Mouse (Mus musculus): ENCODE data around the gene Crcp. TPM values are rescaled to one million over a fixed set of nuclear protein-coding genes. Genes with fewer than 3 reads are reported as not detected.

Gene Crcp
- polyA plus RNA-seq, 1 experiment from 2014 or later: 39.0 TPM

Other genes starting within 250 kb of the Crcp start
- 45.2 and 46.4 TPM in 2 replicates for gene Psph, start 241.8 kb upstream of the Crcp start, polyA plus RNA-seq (2014; fragmentation: Nextera tagmentation; extraction: Ambion mirVana)
- 43.5 and 45.0 TPM in 2 replicates for gene Sumf2, start 182.3 kb upstream of the Crcp start, polyA plus RNA-seq (2014; fragmentation: Nextera tagmentation; extraction: Ambion mirVana)
- gene Chchd2, start 141.8 kb upstream of the Crcp start, polyA plus RNA-seq (2014; fragmentation: Nextera tagmentation; extraction: Ambion mirVana): 880 and 904 TPM in 2 replicates
- 5.8 and 6.0 TPM in 2 replicates for gene Zbed5, start 133.6 kb upstream of the Crcp start, polyA plus RNA-seq (2014; fragmentation: Nextera tagmentation; extraction: Ambion mirVana)
- gene Phkg1, start 130.7 kb upstream of the Crcp start, polyA plus RNA-seq (2014; fragmentation: Nextera tagmentation; extraction: Ambion mirVana): 0.25 and 0.33 TPM in 2 replicates
- gene Nupr1l, start 120.8 kb upstream of the Crcp start, polyA plus RNA-seq (2014; fragmentation: Nextera tagmentation; extraction: Ambion mirVana): 4.0 and 5.1 TPM in 2 replicates
- 32.1 and 35.7 TPM in 2 replicates for gene Vkorc1l1, start 87.3 kb upstream of the Crcp start, polyA plus RNA-seq (2014; fragmentation: Nextera tagmentation; extraction: Ambion mirVana)
- gene Gusb, start 26.2 kb upstream of the Crcp start, polyA plus RNA-seq (2014; fragmentation: Nextera tagmentation; extraction: Ambion mirVana): 26.7 and 29.9 TPM in 2 replicates
- 27.0 and 33.4 TPM in 2 replicates for gene Asl, start within 50 bp of the Crcp start, polyA plus RNA-seq (2014; fragmentation: Nextera tagmentation; extraction: Ambion mirVana)
- gene Tpst1, start 44.0 kb downstream of the Crcp start, polyA plus RNA-seq (2014; fragmentation: Nextera tagmentation; extraction: Ambion mirVana): 60.8 and 62.7 TPM in 2 replicates
- gene Kctd7, start 115.6 kb downstream of the Crcp start, polyA plus RNA-seq (2014; fragmentation: Nextera tagmentation; extraction: Ambion mirVana): 6.0 and 6.7 TPM in 2 replicates
- gene Rabgef1, start 142.5 kb downstream of the Crcp start, polyA plus RNA-seq (2014; fragmentation: Nextera tagmentation; extraction: Ambion mirVana): 23.1 and 27.0 TPM in 2 replicates
- gene Tmem248, start 187.8 kb downstream of the Crcp start, polyA plus RNA-seq (2014; fragmentation: Nextera tagmentation; extraction: Ambion mirVana): 34.7 and 35.3 TPM in 2 replicates
- 65.4 and 76.8 TPM in 2 replicates for gene Sbds, start 226.2 kb downstream of the Crcp start, polyA plus RNA-seq (2014; fragmentation: Nextera tagmentation; extraction: Ambion mirVana)
- 26.2 and 29.0 TPM in 2 replicates for gene Tyw1, start 226.3 kb downstream of the Crcp start, polyA plus RNA-seq (2014; fragmentation: Nextera tagmentation; extraction: Ambion mirVana)

Measured in forebrain, embryonic 11.5 days (tissue).